Mouse (Mus musculus): ENCODE data around the gene Pde4b.

GRCm38 (mm10) chr4:102413794-102414193 is 326.5 kb downstream of the Pde4b start:
- TF ChIP-seq CTCF (IDR thresholded peaks at IDR 0.05; ENCODE audit: control insufficient read depth, insufficient read depth, insufficient read length) (no peak), MYOG (IDR thresholded peaks at IDR 0.05; ENCODE audit: control insufficient read depth, extremely low read depth, insufficient read length) (no peak), CEBPB (IDR thresholded peaks at IDR 0.05; ENCODE audit: low read depth) (no peak), MAX (IDR thresholded peaks at IDR 0.05) (no peak), MYOD1 (IDR thresholded peaks at IDR 0.05; ENCODE audit: control insufficient read depth, insufficient read length, low read depth) (no peak), USF1 (IDR thresholded peaks at IDR 0.05; ENCODE audit: low read depth) (no peak)

Measured in C2C12 (cell line).